Mouse (Mus musculus) layer of hippocampus, adult 9-10 months (tissue): ENCODE results near the gene Dtnbp1.

ENCODE experiments used
- DNase-seq: peaks from one replicate; pipeline ENCODE4 v3.0.0; 2022; ENCODE audit warnings: low spot score

Dtnbp1 gene

GRCm38 (mm10) chr13:44948320-44949250, 53.4 kb downstream of the Dtnbp1 start:
- no peak for DNase-seq

GRCm38 (mm10) chr13:44946880-44947635, 54.9 kb downstream of the Dtnbp1 start:
- DNase-seq: peak; percentile 40

- DNase-seq: no peak
Observed at GRCm38 (mm10) chr13:44943618-44944017, 58.3 kb downstream of the Dtnbp1 start.

- no peak for DNase-seq
Observed at GRCm38 (mm10) chr13:44939326-44940035, 62.5 kb downstream of the Dtnbp1 start.

GRCm38 (mm10) chr13:44937681-44938080, 64.3 kb downstream of the Dtnbp1 start:
- DNase-seq: no peak

GRCm38 (mm10) chr13:44933575-44933974, 68.4 kb downstream of the Dtnbp1 start:
- DNase-seq: no peak

- DNase-seq: no peak
Observed at GRCm38 (mm10) chr13:44932307-44933264, 69.4 kb downstream of the Dtnbp1 start.

- DNase-seq: no peak
Observed at GRCm38 (mm10) chr13:44926311-44926710, 75.6 kb downstream of the Dtnbp1 start.

- DNase-seq: no peak
Observed at GRCm38 (mm10) chr13:44925173-44925572, 76.8 kb downstream of the Dtnbp1 start.

- DNase-seq: no peak
Observed at GRCm38 (mm10) chr13:44924042-44924441, 77.9 kb downstream of the Dtnbp1 start.

GRCm38 (mm10) chr13:44921721-44922120, 80.2 kb downstream of the Dtnbp1 start:
- no peak for DNase-seq

GRCm38 (mm10) chr13:44921095-44921494, 80.9 kb downstream of the Dtnbp1 start:
- DNase-seq: peak; percentile 36

GRCm38 (mm10) chr13:44918269-44918668, 83.7 kb downstream of the Dtnbp1 start:
- no peak for DNase-seq

- no peak for DNase-seq
Observed at GRCm38 (mm10) chr13:44917202-44917601, 84.7 kb downstream of the Dtnbp1 start.

- no peak for DNase-seq
Observed at GRCm38 (mm10) chr13:44915945-44916344, 86.0 kb downstream of the Dtnbp1 start.

GRCm38 (mm10) chr13:44915382-44915781, 86.6 kb downstream of the Dtnbp1 start:
- no peak for DNase-seq

GRCm38 (mm10) chr13:44913560-44913959, 88.4 kb downstream of the Dtnbp1 start:
- DNase-seq: no peak

- DNase-seq: no peak
Observed at GRCm38 (mm10) chr13:44912851-44913250, 89.1 kb downstream of the Dtnbp1 start.

- DNase-seq: no peak
Observed at GRCm38 (mm10) chr13:44908790-44909189, 93.2 kb downstream of the Dtnbp1 start.

- peak; percentile 88 for DNase-seq
Observed at GRCm38 (mm10) chr13:44907702-44908101, 94.2 kb downstream of the Dtnbp1 start.

GRCm38 (mm10) chr13:44906141-44906540, 95.8 kb downstream of the Dtnbp1 start:
- no peak for DNase-seq
